Mouse (Mus musculus): ENCODE measurements at regions not wholly inside any gene's neighbourhood (a gene's known extent, or its start where the extent isn't known, plus 50 kb on each side); places are given as distances from the start of the nearest gene placed in this dataset.

DNA sequence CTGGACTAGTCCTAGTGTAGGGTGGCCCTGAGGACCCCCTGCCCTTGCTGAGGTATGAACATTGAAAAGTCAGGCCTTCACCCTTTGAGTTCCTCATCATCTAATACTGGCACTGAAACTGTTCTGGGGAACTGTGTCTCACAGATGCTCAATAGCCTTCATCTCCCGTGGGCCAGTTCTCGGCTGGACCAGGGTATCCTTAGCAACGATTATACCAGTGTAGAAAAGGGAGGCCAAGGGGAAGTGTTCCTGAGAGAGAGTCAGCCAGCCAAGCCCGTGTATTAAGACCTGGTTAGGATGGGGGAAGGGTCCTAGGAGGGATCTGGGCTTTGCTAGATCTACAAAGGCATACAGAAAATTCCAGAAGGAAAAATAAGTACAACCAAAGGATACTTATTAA is 153.2 kb downstream of the Enc1 start:
- DNase-seq (ENCODE audit: low read depth, low spot score) = no peak
- Histone ChIP-seq H3K9ac (ENCODE audit: control insufficient read depth, low read depth, low read length, poor library complexity, severe bottlenecking) (no peak overlapping the region), H3K79me2 (ENCODE audit: control insufficient read depth, insufficient read depth, low read length, poor library complexity) (no peaks in the 10 kb centered on the region), H3K4me3 (ENCODE audit: control insufficient read depth in 1 of 2, insufficient read depth in 1 of 2, low read depth in 2 of 2, low read length in 2 of 2) (no peak overlapping the region), H3K27ac (ENCODE audit: control insufficient read depth, low read depth, low read length) (no peak overlapping the region), H3K27me3 (ENCODE audit: control insufficient read depth in 1 of 2, insufficient read depth in 2 of 2, low read length in 2 of 2) (peaks cover 0 to 2% of the 10 kb centered on the region in 2 experiments; a peak in 2 of 4 replicates), H3K9me3 (replicated peaks; ENCODE audit: insufficient read depth, low read length) (no peaks in the 10 kb centered on the region), H3K4me1 (ENCODE audit: control insufficient read depth in 1 of 2, insufficient read depth in 2 of 2, low read length in 2 of 2) (no peaks in the 10 kb centered on the region), H3K36me3 (ENCODE audit: control insufficient read depth in 1 of 2, insufficient read depth in 2 of 2, low read length in 2 of 2) (no peaks in the 10 kb centered on the region)
- TF ChIP-seq TBP (IDR thresholded peaks at IDR 0.05; ENCODE audit: low read depth, low read length) (no peak), KAT2A (conservative IDR thresholded peaks at IDR 0.05; ENCODE audit: low read depth, low read length) (no peak), MYB (IDR thresholded peaks at IDR 0.05; ENCODE audit: low read depth, low read length) (no peak), NRF1 (IDR thresholded peaks at IDR 0.05; ENCODE audit: insufficient read depth, low read depth, low read length, poor library complexity, severe bottlenecking) (no peak), JUND (IDR thresholded peaks at IDR 0.05; ENCODE audit: low read depth, low read length) (no peak), ZC3H11A (IDR thresholded peaks at IDR 0.05; ENCODE audit: low read depth, low read length) (no peak), SIN3A (IDR thresholded peaks at IDR 0.05; ENCODE audit: low read length) (no peak), POLR2AphosphoS2 (IDR thresholded peaks at IDR 0.05; ENCODE audit: low read length) (no peak), EP300 (IDR thresholded peaks at IDR 0.05; ENCODE audit: low read depth in 1 of 2, low read length in 2 of 2) (no peak), ZMIZ1 (IDR thresholded peaks at IDR 0.05; ENCODE audit: low read depth, low read length) (no peak), E2F4 (IDR thresholded peaks at IDR 0.05; ENCODE audit: borderline replicate concordance, low read depth, low read length) (no peak), POLR2AphosphoS5 (IDR thresholded peaks at IDR 0.05; ENCODE audit: borderline replicate concordance, low read depth, low read length) (no peak), ZNF384 (IDR thresholded peaks at IDR 0.05; ENCODE audit: low read depth, low read length) (no peak), POLR2A (IDR thresholded peaks at IDR 0.05; ENCODE audit: control insufficient read depth in 1 of 2, insufficient read depth in 1 of 2, low read depth in 1 of 2, low read length in 2 of 2, poor library complexity in 1 of 2) (no peak), RCOR1 (IDR thresholded peaks at IDR 0.05; ENCODE audit: low read depth, low read length) (no peak), MAZ (IDR thresholded peaks at IDR 0.05; ENCODE audit: low read depth, low read length) (no peak), MYC (IDR thresholded peaks at IDR 0.05; ENCODE audit: low read depth, low read length) (no peak)

DNA sequence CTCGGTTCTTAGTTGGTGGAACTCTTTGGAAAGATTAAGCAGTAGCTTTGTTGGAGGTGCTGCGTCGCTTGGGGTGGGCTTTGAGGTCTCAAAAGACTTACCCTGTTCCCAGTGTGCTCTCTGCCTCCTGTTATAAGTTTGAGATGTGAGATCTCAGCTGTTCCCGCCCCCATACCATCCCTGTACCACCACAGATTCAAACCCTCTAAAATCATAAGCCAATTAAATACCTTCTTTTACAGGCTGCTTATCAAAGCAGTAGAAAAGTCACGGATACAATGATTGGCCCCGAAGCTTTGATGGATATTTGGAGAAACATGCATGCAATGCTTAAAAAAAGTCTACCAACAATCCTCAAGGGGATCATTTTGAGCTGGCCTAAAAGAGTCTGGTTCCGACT is 152.6 kb downstream of the Enc1 start:
- H3K4me1 ChIP-seq (ENCODE audit: control insufficient read depth in 1 of 2, insufficient read depth in 2 of 2, low read length in 2 of 2) = no peaks in the 10 kb centered on the region
- no peak for DNase-seq (ENCODE audit: low read depth, low spot score)
- no peak overlapping the region for H3K4me3 ChIP-seq (ENCODE audit: control insufficient read depth in 1 of 2, insufficient read depth in 1 of 2, low read depth in 2 of 2, low read length in 2 of 2)
- H3K9ac ChIP-seq (ENCODE audit: control insufficient read depth, low read depth, low read length, poor library complexity, severe bottlenecking) = no peak overlapping the region
- H3K36me3 ChIP-seq (ENCODE audit: control insufficient read depth in 1 of 2, insufficient read depth in 2 of 2, low read length in 2 of 2) = no peaks in the 10 kb centered on the region
- peaks cover 0 to 3% of the 10 kb centered on the region in 2 experiments; a peak in 2 of 4 replicates for H3K27me3 ChIP-seq (ENCODE audit: control insufficient read depth in 1 of 2, insufficient read depth in 2 of 2, low read length in 2 of 2)
- TF ChIP-seq CTCF (IDR thresholded peaks at IDR 0.05 in 2 of 3, conservative IDR thresholded peaks at IDR 0.05 in 1 of 3; ENCODE audit: control insufficient read depth in 1 of 3, insufficient read depth in 1 of 3, low read depth in 2 of 3, low read length in 3 of 3, poor library complexity in 1 of 3, severe bottlenecking in 1 of 3) = no peak
- TF ChIP-seq MAX (IDR thresholded peaks at IDR 0.05; ENCODE audit: low read length) = no peak
- TF ChIP-seq ZKSCAN1 (IDR thresholded peaks at IDR 0.05; ENCODE audit: low read depth, low read length) = no peak
- TF ChIP-seq ZNF384 (IDR thresholded peaks at IDR 0.05; ENCODE audit: low read depth, low read length) = no peak
- TF ChIP-seq EP300 (IDR thresholded peaks at IDR 0.05; ENCODE audit: low read depth in 1 of 2, low read length in 2 of 2) = no peak
- TF ChIP-seq HCFC1 (IDR thresholded peaks at IDR 0.05; ENCODE audit: low read depth, low read length) = no peak
- H3K9me3 ChIP-seq (replicated peaks; ENCODE audit: insufficient read depth, low read length) = no peaks in the 10 kb centered on the region
- no peaks in the 10 kb centered on the region for H3K79me2 ChIP-seq (ENCODE audit: control insufficient read depth, insufficient read depth, low read length, poor library complexity)
- H3K27ac ChIP-seq (ENCODE audit: control insufficient read depth, low read depth, low read length) = no peak overlapping the region

Data from MEL (cell line).